Comparison of ENCODE assay signal across 8 mouse cellular contexts in genomic region chrX:151343761-151344500, GRCm38 (mm10). TPM values are rescaled to one million over a fixed set of nuclear protein-coding genes. Genes with fewer than 3 reads are reported as not detected.
A peak's percentile ranks its signal among the peaks of the same experiment; 100 is the strongest.
DNase-seq lines count a peak whose midpoint lies in the region; ATAC-seq and TF ChIP-seq lines count a peak whose summit lies in the region.

Fam120c (plus strand) TSS chrX:151344175.

- peak; percentile 55 for TF ChIP-seq POLR2A in heart, adult 2 months (IDR thresholded peaks at IDR 0.05; ENCODE audit: insufficient read depth, low read depth, low read length)
- no peak for TF ChIP-seq POLR2A in kidney, adult 2 months (IDR thresholded peaks at IDR 0.05; ENCODE audit: low read depth, low read length)

- no peak for TF ChIP-seq EP300 in heart, adult 2 months (IDR thresholded peaks at IDR 0.05; ENCODE audit: insufficient read depth, low read depth, low read length)

- peaks cover 9% of the 10 kb centered on the region; the same call in 1 of the 2 replicates for H3K4me1 ChIP-seq in embryonic facial prominence, embryonic 13.5 days
- H3K4me1 ChIP-seq in heart, adult 2 months (ENCODE audit: control insufficient read depth, insufficient read depth, low read length) = peaks cover 2% of the 10 kb centered on the region
- no peaks in the 10 kb centered on the region; the same call in 1 of the 2 replicates for H3K4me1 ChIP-seq in kidney, adult 2 months (ENCODE audit: control insufficient read depth, insufficient read depth, low read length)
- H3K4me1 ChIP-seq in limb, embryonic 11.5 days (ENCODE audit: control insufficient read depth, insufficient read depth, low read length) = no peaks in the 10 kb centered on the region
- peaks cover 19% of the 10 kb centered on the region for H3K4me1 ChIP-seq in midbrain, embryonic 13.5 days (replicated peaks)

- peak within 1 kb of the TSS; percentile 69 for H3K4me2 ChIP-seq in embryonic facial prominence, embryonic 13.5 days
- peak within 1 kb of the TSS; percentile 69 for H3K4me2 ChIP-seq in limb, embryonic 11.5 days (ENCODE audit: low read depth, severe bottlenecking)
- peak within 1 kb of the TSS; percentile 71 for H3K4me2 ChIP-seq in midbrain, embryonic 13.5 days (replicated peaks)

- peak within 1 kb of the TSS; percentile 76 for H3K9ac ChIP-seq in embryonic facial prominence, embryonic 13.5 days
- peak within 1 kb of the TSS; percentile 80 for H3K9ac ChIP-seq in heart, adult 2 months (ENCODE audit: low read depth, low read length)
- peak within 1 kb of the TSS; percentile 70 for H3K9ac ChIP-seq in limb, embryonic 11.5 days (ENCODE audit: low read length)
- H3K9ac ChIP-seq in midbrain, embryonic 13.5 days (replicated peaks) = peak within 1 kb of the TSS; percentile 76

- peak; percentile 95 for ATAC-seq in embryonic facial prominence, embryonic 13.5 days (ENCODE audit: insufficient number of reproducible peaks, insufficient read depth, low FRiP score, low TSS enrichment, low read depth)
- peak; percentile 94 for ATAC-seq in limb, embryonic 11.5 days (ENCODE audit: insufficient number of reproducible peaks, low FRiP score, low TSS enrichment, low read depth)
- peak; percentile 95 for ATAC-seq in midbrain, embryonic 13.5 days

- no peak for TF ChIP-seq CTCF in heart, adult 2 months (IDR thresholded peaks at IDR 0.05)
- TF ChIP-seq CTCF in kidney, adult 2 months (conservative IDR thresholded peaks at IDR 0.05; ENCODE audit: insufficient read depth, insufficient read length, low read depth, low read length) = no peak

- 13% methylated on average over 56 of the region's 56 CpGs for WGBS in embryonic facial prominence, embryonic 13.5 days
- WGBS in heart, adult 2 months = 15% methylated on average over 48 of the region's 56 CpGs
- under 1% methylated on average over 44 of the region's 56 CpGs for WGBS in kidney, adult 2 months
- WGBS in limb, embryonic 11.5 days = 14% methylated on average over 47 of the region's 56 CpGs
- 20% methylated on average over 47 of the region's 56 CpGs for WGBS in midbrain, embryonic 13.5 days

- peaks cover 40% of the 10 kb centered on the region for H3K27me3 ChIP-seq in embryonic facial prominence, embryonic 13.5 days
- H3K27me3 ChIP-seq in heart, adult 2 months (ENCODE audit: control insufficient read depth, insufficient read depth, low read length) = no peaks in the 10 kb centered on the region
- no peaks in the 10 kb centered on the region for H3K27me3 ChIP-seq in kidney, adult 2 months (replicated peaks; ENCODE audit: control insufficient read depth, insufficient read depth, low read length)
- peaks cover 14% of the 10 kb centered on the region for H3K27me3 ChIP-seq in limb, embryonic 11.5 days (ENCODE audit: control insufficient read depth, insufficient read depth, low read length)
- peaks cover 19% of the 10 kb centered on the region for H3K27me3 ChIP-seq in midbrain, embryonic 13.5 days

- H3K9me3 ChIP-seq in embryonic facial prominence, embryonic 13.5 days = no peaks in the 10 kb centered on the region
- no peaks in the 10 kb centered on the region for H3K9me3 ChIP-seq in limb, embryonic 11.5 days (ENCODE audit: control insufficient read depth, low read length)
- H3K9me3 ChIP-seq in midbrain, embryonic 13.5 days = no peaks in the 10 kb centered on the region

- no peaks in the 10 kb centered on the region for H3K79me2 ChIP-seq in heart, adult 2 months (replicated peaks; ENCODE audit: control insufficient read depth, insufficient read depth, low read length)

- intact Hi-C loops in heart, adult 2 months (cut with DNase I) = loop anchor here (10.0 kb wide), 1 partner anchor 181 kb away; the partner anchor contains the start of gene Phf8

- H3K36me3 ChIP-seq in embryonic facial prominence, embryonic 13.5 days = no peaks in the 10 kb centered on the region
- no peaks in the 10 kb centered on the region; the same call in 1 of the 2 replicates for H3K36me3 ChIP-seq in heart, adult 2 months (ENCODE audit: control insufficient read depth, insufficient read depth, low read length)
- no peaks in the 10 kb centered on the region for H3K36me3 ChIP-seq in kidney, adult 2 months (ENCODE audit: control insufficient read depth, insufficient read depth, low read length)
- no peaks in the 10 kb centered on the region for H3K36me3 ChIP-seq in limb, embryonic 11.5 days (ENCODE audit: control insufficient read depth, insufficient read depth, low read length)
- no peaks in the 10 kb centered on the region for H3K36me3 ChIP-seq in midbrain, embryonic 13.5 days

- peak within 1 kb of the TSS; percentile 79 for H3K27ac ChIP-seq in embryonic facial prominence, embryonic 13.5 days
- peak within 1 kb of the TSS; percentile 88 for H3K27ac ChIP-seq in heart, adult 2 months
- H3K27ac ChIP-seq in kidney, adult 2 months (ENCODE audit: insufficient read depth, low read depth, low read length) = peak within 1 kb of the TSS; percentile 92
- H3K27ac ChIP-seq in limb, embryonic 11.5 days (replicated peaks; ENCODE audit: low read depth, low read length) = peak within 1 kb of the TSS; percentile 47; the same call in 1 of the 2 replicates
- H3K27ac ChIP-seq in midbrain, embryonic 13.5 days = peak within 1 kb of the TSS; percentile 87

- peak within 1 kb of the TSS; percentile 65 for H3K4me3 ChIP-seq in embryonic facial prominence, embryonic 13.5 days
- peak within 1 kb of the TSS; percentile 60 for H3K4me3 ChIP-seq in heart, adult 2 months
- H3K4me3 ChIP-seq in kidney, adult 2 months (ENCODE audit: insufficient read depth, low read depth, low read length) = peak within 1 kb of the TSS; percentile 74
- H3K4me3 ChIP-seq in limb, embryonic 11.5 days (ENCODE audit: low read depth, low read length) = peak within 1 kb of the TSS; percentile 68
- peak within 1 kb of the TSS; percentile 74 for H3K4me3 ChIP-seq in midbrain, embryonic 13.5 days (replicated peaks)

- DNase-seq in 416B (ENCODE audit: low read depth) = peak; percentile 85
- peak; percentile 57 to 67 for DNase-seq in adrenal gland, postnatal 4 days (ENCODE audit: low spot score in 2 of 2)
- peak; percentile 86 to 88 for DNase-seq in heart, adult 2 months
- DNase-seq in kidney, adult 2 months = peak; percentile 89
- DNase-seq in limb, embryonic 11.5 days (ENCODE audit: low spot score) = peak; percentile 81
- peak; percentile 59 for DNase-seq in spleen, adult 12 weeks (ENCODE audit: low spot score)

RNA-seq across cellular contexts. Expression of gene Fam120c, which starts in this region (rescaled TPM):
- total RNA-seq in adrenal gland, postnatal 4 days (2021) = 10 to 100 TPM; 12.8 to 15.3 TPM
- polyA plus RNA-seq in embryonic facial prominence, embryonic 13.5 days (2015; fragmentation: Nextera tagmentation; extraction: Ambion mirVana) = 3.7 and 3.8 TPM in 2 replicates
- 10 to 100 TPM; 12.8 to 14.0 TPM for total RNA-seq in heart, adult 2 months (2021)
- polyA plus RNA-seq in heart, adult 2 months (2012; rRNA removed) = 3.0 and 5.8 TPM in 2 replicates
- 3.1 and 3.6 TPM in 2 replicates for polyA plus RNA-seq in kidney, adult 2 months (2012; rRNA removed)
- polyA plus RNA-seq in limb, embryonic 11.5 days (2014; fragmentation: Nextera tagmentation; extraction: Ambion mirVana) = 2.9 and 3.3 TPM in 2 replicates
- 4.7 and 5.1 TPM in 2 replicates for polyA plus RNA-seq in midbrain, embryonic 13.5 days (2015; fragmentation: Nextera tagmentation; extraction: Ambion mirVana)

Comparison
In these comparisons a context has a peak if more than half of its experiments do, and no peak if none do; other contexts are left out.
1. Peak in every context shown above with its lines: DNase-seq, ATAC-seq, H3K4me3 ChIP-seq and H3K27ac ChIP-seq.